Mouse (Mus musculus): ENCODE measurements around the gene Cdk19. TPM values are rescaled to one million over a fixed set of nuclear protein-coding genes. Genes with fewer than 3 reads are reported as not detected.
A peak's percentile ranks its signal among the peaks of the same experiment; 100 is the strongest.

Gene Cdk19
- total RNA-seq, 2 experiments from 2014 or later = 6.1 to 11.8 TPM

- peak; percentile 86 to 95 for DNase-seq (ENCODE audit: low spot score in 2 of 2)
Observed at GRCm38 (mm10) chr10:40348566-40349536, 9.5 kb downstream of the Cdk19 start.

- peak; percentile 56 to 58 for DNase-seq (ENCODE audit: low spot score in 2 of 2)
Observed at GRCm38 (mm10) chr10:40349631-40350177, 10.3 kb downstream of the Cdk19 start.

GRCm38 (mm10) chr10:40350245-40350932 is 11.0 kb downstream of the Cdk19 start:
- no peak for DNase-seq (ENCODE audit: low spot score in 2 of 2)

- DNase-seq (ENCODE audit: low spot score in 2 of 2) = no peak
Observed at GRCm38 (mm10) chr10:40351156-40351555, 11.8 kb downstream of the Cdk19 start.

GRCm38 (mm10) chr10:40354081-40354480 is 14.7 kb downstream of the Cdk19 start:
- DNase-seq (ENCODE audit: low spot score in 2 of 2) = no peak

- no peak for DNase-seq (ENCODE audit: low spot score in 2 of 2)
Observed at GRCm38 (mm10) chr10:40354556-40354955, 15.2 kb downstream of the Cdk19 start.

- DNase-seq (ENCODE audit: low spot score in 2 of 2) = no peak
Observed at GRCm38 (mm10) chr10:40358166-40358565, 18.8 kb downstream of the Cdk19 start.

GRCm38 (mm10) chr10:40359131-40359530 is 19.8 kb downstream of the Cdk19 start:
- no peak for DNase-seq (ENCODE audit: low spot score in 2 of 2)

GRCm38 (mm10) chr10:40363004-40363403 is 23.6 kb downstream of the Cdk19 start:
- DNase-seq (ENCODE audit: low spot score in 2 of 2) = no peak

- DNase-seq (ENCODE audit: low spot score in 2 of 2) = no peak
Observed at GRCm38 (mm10) chr10:40364642-40365361, 25.4 kb downstream of the Cdk19 start.

- DNase-seq (ENCODE audit: low spot score in 2 of 2) = no peak
Observed at GRCm38 (mm10) chr10:40365991-40366390, 26.6 kb downstream of the Cdk19 start.

- DNase-seq (ENCODE audit: low spot score in 2 of 2) = no peak
Observed at GRCm38 (mm10) chr10:40368516-40368915, 29.2 kb downstream of the Cdk19 start.

GRCm38 (mm10) chr10:40370156-40370555 is 30.8 kb downstream of the Cdk19 start:
- DNase-seq (ENCODE audit: low spot score in 2 of 2) = no peak

- no peak for DNase-seq (ENCODE audit: low spot score in 2 of 2)
Observed at GRCm38 (mm10) chr10:40371184-40371913, 32.0 kb downstream of the Cdk19 start.

- no peak for DNase-seq (ENCODE audit: low spot score in 2 of 2)
Observed at GRCm38 (mm10) chr10:40371914-40372675, 32.7 kb downstream of the Cdk19 start.

- DNase-seq (ENCODE audit: low spot score in 2 of 2) = no peak
Observed at GRCm38 (mm10) chr10:40373749-40374148, 34.4 kb downstream of the Cdk19 start.

- no peak for DNase-seq (ENCODE audit: low spot score in 2 of 2)
Observed at GRCm38 (mm10) chr10:40374828-40375227, 35.5 kb downstream of the Cdk19 start.

- no peak for DNase-seq (ENCODE audit: low spot score in 2 of 2)
Observed at GRCm38 (mm10) chr10:40376286-40376685, 36.9 kb downstream of the Cdk19 start.

GRCm38 (mm10) chr10:40378284-40378683 is 38.9 kb downstream of the Cdk19 start:
- no peak for DNase-seq (ENCODE audit: low spot score in 2 of 2)

GRCm38 (mm10) chr10:40379682-40380081 is 40.3 kb downstream of the Cdk19 start:
- DNase-seq (ENCODE audit: low spot score in 2 of 2) = no peak

Measured in adrenal gland, adult 18-20 months (tissue).